Mouse (Mus musculus) liver, postnatal 0 days (tissue): ENCODE measurements around the gene Pxn.

Source experiments
- CTCF ChIP-seq: sonication (generic); IDR thresholded peaks from 2 replicates; pipeline ENCODE4 v1.5.1; 2016; ENCODE audit warnings: antibody characterized with exemption, low read depth
- EP300 ChIP-seq: IDR thresholded peaks from 2 replicates; pipeline ENCODE4 v1.6.1; 2016; ENCODE audit warnings: antibody characterized with exemption, low read depth, mild to moderate bottlenecking

- TF ChIP-seq CTCF (no peak), EP300 (no peak)
These were observed 39.2 kb downstream of the Pxn start for GRCm38 (mm10) chr5:115545636-115546035.
